Mouse (Mus musculus): ENCODE measurements around the gene Tfam. TPM values are rescaled to one million over a fixed set of nuclear protein-coding genes. Genes with fewer than 3 reads are reported as not detected.

Gene Tfam
- total and polyA plus RNA-seq, 2 experiments from 2014 or later = 14.1 to 43.5 TPM

- no peak overlapping the region for H3K27ac ChIP-seq (ENCODE audit: low read depth, low read length)
- H3K4me2 ChIP-seq (ENCODE audit: low read depth, low read length, poor library complexity, severe bottlenecking) = no peak overlapping the region
- ATAC-seq (ENCODE audit: low FRiP score) (no peak), DNase-seq (ENCODE audit: low spot score) (no peak)
- no peak overlapping the region for H3K9ac ChIP-seq (replicated peaks; ENCODE audit: low read length, poor library complexity, severe bottlenecking)
- no peaks in the 10 kb centered on the region for H3K4me1 ChIP-seq (ENCODE audit: insufficient read depth, low read length)
- no peaks in the 10 kb centered on the region; the same call in 1 of the 2 replicates for H3K36me3 ChIP-seq (ENCODE audit: insufficient read depth, low read length)
- TF ChIP-seq CTCF (IDR thresholded peaks at IDR 0.05) = no peak
- no peaks in the 10 kb centered on the region for H3K27me3 ChIP-seq (ENCODE audit: insufficient read depth, low read length)
- no peaks in the 10 kb centered on the region for H3K9me3 ChIP-seq (ENCODE audit: low read length)
- 68% methylated on average over 6 of the region's 6 CpGs for WGBS
- H3K4me3 ChIP-seq (ENCODE audit: low read depth, low read length) = no peak overlapping the region
These were observed 1.5 kb upstream of the Tfam start for GRCm38 (mm10) chr10:71239479-71240120.

DNA sequence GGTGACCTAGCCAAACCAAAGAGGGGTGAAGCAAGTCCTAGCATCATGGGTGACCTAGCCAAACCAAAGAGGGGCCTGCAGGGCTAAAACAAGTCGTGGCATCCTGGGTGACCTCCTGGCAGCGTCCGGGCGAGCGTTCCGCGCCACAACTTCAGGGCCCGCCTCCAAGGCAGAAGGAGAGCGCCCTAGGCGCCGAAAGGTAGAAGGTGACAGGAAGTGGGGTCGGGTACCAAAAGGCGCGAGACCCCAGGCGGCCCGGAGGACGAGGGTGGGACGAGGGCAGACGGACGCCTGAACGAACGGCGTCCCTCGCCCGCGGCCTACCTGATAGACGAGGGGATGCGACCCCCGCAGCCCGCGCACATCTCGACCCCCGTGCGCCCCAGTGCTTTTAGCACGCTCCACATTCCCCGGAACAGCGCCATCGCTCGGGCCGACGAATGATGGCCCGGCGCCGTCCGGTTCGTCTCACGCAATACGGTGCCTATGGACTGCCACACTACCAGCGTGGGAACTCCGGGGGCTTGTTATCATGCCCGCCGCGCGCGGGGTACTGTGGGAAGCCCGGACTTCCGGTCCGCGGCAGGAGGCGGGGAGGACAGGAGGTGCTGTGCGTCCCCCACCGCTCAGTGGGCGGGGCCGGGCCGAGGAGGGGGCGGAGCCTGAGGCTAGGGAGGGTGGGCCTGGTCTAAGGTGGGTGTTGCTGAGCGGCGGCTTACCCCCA, 402 bp downstream of the Tfam start:
- peak; percentile 57 for TF ChIP-seq CTCF (IDR thresholded peaks at IDR 0.05)
- Histone ChIP-seq H3K4me2 (ENCODE audit: low read depth, low read length, poor library complexity, severe bottlenecking) (peak overlapping the region; percentile 89), H3K27ac (ENCODE audit: low read depth, low read length) (peak overlapping the region; percentile 68), H3K9ac (replicated peaks; ENCODE audit: low read length, poor library complexity, severe bottlenecking) (peak overlapping the region; percentile 85), H3K36me3 (ENCODE audit: insufficient read depth, low read length) (peaks cover 12% of the 10 kb centered on the region), H3K4me1 (ENCODE audit: insufficient read depth, low read length) (no peaks in the 10 kb centered on the region), H3K27me3 (ENCODE audit: insufficient read depth, low read length) (no peaks in the 10 kb centered on the region), H3K4me3 (ENCODE audit: low read depth, low read length) (peak overlapping the region; percentile 90), H3K9me3 (ENCODE audit: low read length) (no peaks in the 10 kb centered on the region)
- ATAC-seq (ENCODE audit: low FRiP score) (peak; percentile 99), DNase-seq (ENCODE audit: low spot score) (peak; percentile 96)
- under 1% methylated on average over 66 of the region's 68 CpGs for WGBS

DNA sequence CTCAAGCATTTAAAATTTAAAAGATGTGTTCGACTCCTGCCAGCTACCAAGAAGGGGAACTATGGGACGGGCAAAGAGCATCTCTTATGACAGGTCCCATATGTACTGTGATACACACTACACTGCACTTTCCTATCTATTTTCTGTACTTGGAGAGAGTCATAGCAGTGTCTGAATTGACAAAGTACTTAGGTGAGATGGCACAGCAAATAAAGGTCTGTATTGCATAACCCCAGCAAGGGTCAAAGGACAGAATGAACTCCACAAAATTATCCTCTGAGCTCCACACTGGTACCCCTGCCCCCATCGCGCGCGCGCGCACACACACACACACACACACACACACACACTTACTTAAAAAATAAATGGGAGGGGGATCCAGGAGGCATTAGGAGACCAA, 4.0 kb downstream of the Tfam start:
- TF ChIP-seq CTCF (IDR thresholded peaks at IDR 0.05) = no peak
- Histone ChIP-seq H3K27ac (ENCODE audit: low read depth, low read length) (no peak overlapping the region), H3K36me3 (ENCODE audit: insufficient read depth, low read length) (peaks cover 22% of the 10 kb centered on the region), H3K4me3 (ENCODE audit: low read depth, low read length) (no peak overlapping the region), H3K9me3 (ENCODE audit: low read length) (no peaks in the 10 kb centered on the region), H3K9ac (replicated peaks; ENCODE audit: low read length, poor library complexity, severe bottlenecking) (no peak overlapping the region), H3K4me1 (ENCODE audit: insufficient read depth, low read length) (no peaks in the 10 kb centered on the region), H3K27me3 (ENCODE audit: insufficient read depth, low read length) (no peaks in the 10 kb centered on the region), H3K4me2 (ENCODE audit: low read depth, low read length, poor library complexity, severe bottlenecking) (no peak overlapping the region)
- WGBS = 95% methylated on average over 8 of the region's 8 CpGs
- DNase-seq (ENCODE audit: low spot score) = no peak
- ATAC-seq (ENCODE audit: low FRiP score) = no peak

- peak; percentile 93 for TF ChIP-seq CTCF (IDR thresholded peaks at IDR 0.05)
- Histone ChIP-seq H3K36me3 (ENCODE audit: insufficient read depth, low read length) (peaks cover 21% of the 10 kb centered on the region), H3K9me3 (ENCODE audit: low read length) (no peaks in the 10 kb centered on the region), H3K4me1 (ENCODE audit: insufficient read depth, low read length) (no peaks in the 10 kb centered on the region), H3K4me2 (ENCODE audit: low read depth, low read length, poor library complexity, severe bottlenecking) (no peak overlapping the region), H3K9ac (replicated peaks; ENCODE audit: low read length, poor library complexity, severe bottlenecking) (no peak overlapping the region), H3K4me3 (ENCODE audit: low read depth, low read length) (no peak overlapping the region), H3K27ac (ENCODE audit: low read depth, low read length) (no peak overlapping the region), H3K27me3 (ENCODE audit: insufficient read depth, low read length) (no peaks in the 10 kb centered on the region)
- DNase-seq (ENCODE audit: low spot score) (peak; percentile 80), ATAC-seq (ENCODE audit: low FRiP score) (no peak; the same call in 1 of the 2 replicates)
- WGBS = 37% methylated on average over 7 of the region's 7 CpGs
These were observed 12.2 kb downstream of the Tfam start for GRCm38 (mm10) chr10:71225894-71226293.

DNA sequence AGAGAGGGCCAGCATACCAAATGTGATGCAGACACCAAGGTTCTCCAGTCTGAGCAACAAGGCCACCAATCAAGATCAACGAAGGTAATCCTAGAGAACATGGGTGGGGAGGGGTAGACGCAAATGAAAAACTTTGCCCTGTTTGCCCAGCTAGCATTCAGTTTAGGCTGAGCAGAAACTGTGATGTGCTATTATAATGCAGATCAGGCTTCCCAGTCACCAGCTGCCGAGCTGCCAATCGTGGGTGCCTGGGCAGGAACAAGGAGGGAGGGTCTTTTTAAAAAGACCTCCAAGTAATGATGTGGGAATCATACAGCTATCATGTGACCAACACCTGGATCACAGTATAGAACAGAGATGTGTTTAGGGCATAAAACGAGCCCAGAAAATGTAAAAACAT, 15.0 kb downstream of the Tfam start:
- no peaks in the 10 kb centered on the region for H3K9me3 ChIP-seq (ENCODE audit: low read length)
- DNase-seq (ENCODE audit: low spot score) = no peak
- no peaks in the 10 kb centered on the region for H3K4me1 ChIP-seq (ENCODE audit: insufficient read depth, low read length)
- no peak overlapping the region for H3K27ac ChIP-seq (ENCODE audit: low read depth, low read length)
- WGBS = 36% methylated on average over 5 of the region's 5 CpGs
- no peak overlapping the region for H3K9ac ChIP-seq (replicated peaks; ENCODE audit: low read length, poor library complexity, severe bottlenecking)
- ATAC-seq (ENCODE audit: low FRiP score) = no peak
- H3K27me3 ChIP-seq (ENCODE audit: insufficient read depth, low read length) = no peaks in the 10 kb centered on the region
- H3K4me3 ChIP-seq (ENCODE audit: low read depth, low read length) = no peak overlapping the region
- H3K36me3 ChIP-seq (ENCODE audit: insufficient read depth, low read length) = peaks cover 7% of the 10 kb centered on the region
- TF ChIP-seq CTCF (IDR thresholded peaks at IDR 0.05) = no peak
- no peak overlapping the region for H3K4me2 ChIP-seq (ENCODE audit: low read depth, low read length, poor library complexity, severe bottlenecking)

DNA sequence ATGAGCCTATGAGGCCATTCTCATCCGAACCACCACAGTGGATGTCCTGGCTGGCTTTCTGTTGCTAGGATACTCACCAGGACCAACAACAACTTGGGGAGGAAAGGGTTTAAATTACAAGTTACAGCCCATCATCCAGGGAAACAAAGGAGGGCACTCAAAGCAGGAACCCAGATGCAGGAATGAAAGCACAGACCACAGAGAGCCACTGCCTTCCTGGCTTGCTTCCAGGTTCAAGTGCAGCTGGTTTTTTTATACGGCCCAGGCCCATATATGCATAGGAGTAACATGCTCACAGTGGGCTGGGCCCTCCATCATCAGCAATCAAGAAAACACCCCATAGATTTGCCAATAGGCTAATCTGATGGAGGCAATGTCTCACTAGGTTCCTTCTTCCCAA, 15.4 kb downstream of the Tfam start:
- H3K4me1 ChIP-seq (ENCODE audit: insufficient read depth, low read length) = no peaks in the 10 kb centered on the region

More for the DNA sequence above, 15.4 kb downstream of the Tfam start:
- peaks cover 7% of the 10 kb centered on the region for H3K36me3 ChIP-seq (ENCODE audit: insufficient read depth, low read length)
- H3K9ac ChIP-seq (replicated peaks; ENCODE audit: low read length, poor library complexity, severe bottlenecking) = no peak overlapping the region
- no peak for TF ChIP-seq CTCF (IDR thresholded peaks at IDR 0.05)
- H3K27ac ChIP-seq (ENCODE audit: low read depth, low read length) = no peak overlapping the region
- 65% methylated on average over 2 of the region's 2 CpGs for WGBS
- H3K27me3 ChIP-seq (ENCODE audit: insufficient read depth, low read length) = no peaks in the 10 kb centered on the region
- DNase-seq (ENCODE audit: low spot score) (no peak), ATAC-seq (ENCODE audit: low FRiP score) (no peak)
- no peak overlapping the region for H3K4me3 ChIP-seq (ENCODE audit: low read depth, low read length)
- H3K4me2 ChIP-seq (ENCODE audit: low read depth, low read length, poor library complexity, severe bottlenecking) = no peak overlapping the region
- no peaks in the 10 kb centered on the region for H3K9me3 ChIP-seq (ENCODE audit: low read length)
